Mouse (Mus musculus): Measurements from ENCODE around the gene Frmpd2.
"Not testable (repeated sequence)": the region's sequence is repeated elsewhere in the genome, so short reads cannot be mapped to it uniquely, and the experiment has no call there.

Gene Frmpd2

DNA sequence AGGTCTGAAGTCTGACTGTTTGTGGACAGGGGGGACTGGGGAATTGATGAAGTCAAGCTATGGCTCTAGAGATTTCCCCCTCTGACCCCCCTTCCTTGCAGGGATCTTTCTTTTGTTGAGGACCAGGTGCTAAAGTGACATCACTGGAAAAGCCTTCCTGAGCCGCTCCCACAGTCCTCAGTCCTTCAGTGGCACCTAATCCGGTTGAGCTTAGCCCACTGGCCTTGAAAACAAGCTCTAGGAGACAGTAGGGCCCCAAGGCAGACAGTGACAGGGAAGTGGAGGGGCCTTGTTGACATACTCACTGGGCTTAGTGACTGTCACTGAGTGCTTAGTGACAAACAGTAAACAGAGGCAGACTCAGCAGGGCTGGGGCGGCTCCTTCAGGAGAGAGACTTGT is at the start of gene Frmpd2:
Frmpd2 (plus strand) TSS at position 366 of the 400 bp plus-strand sequence.
- DNase-seq, result no peak

GRCm38 (mm10) chr14:33423003-33423402 is 48.5 kb upstream of the Frmpd2 start:
- no peak for DNase-seq

- DNase-seq, result no peak
These were observed 47.4 kb upstream of the Frmpd2 start for GRCm38 (mm10) chr14:33424124-33424523.

GRCm38 (mm10) chr14:33432485-33432884 is 39.0 kb upstream of the Frmpd2 start:
- DNase-seq, result not testable (repeated sequence)

DNA sequence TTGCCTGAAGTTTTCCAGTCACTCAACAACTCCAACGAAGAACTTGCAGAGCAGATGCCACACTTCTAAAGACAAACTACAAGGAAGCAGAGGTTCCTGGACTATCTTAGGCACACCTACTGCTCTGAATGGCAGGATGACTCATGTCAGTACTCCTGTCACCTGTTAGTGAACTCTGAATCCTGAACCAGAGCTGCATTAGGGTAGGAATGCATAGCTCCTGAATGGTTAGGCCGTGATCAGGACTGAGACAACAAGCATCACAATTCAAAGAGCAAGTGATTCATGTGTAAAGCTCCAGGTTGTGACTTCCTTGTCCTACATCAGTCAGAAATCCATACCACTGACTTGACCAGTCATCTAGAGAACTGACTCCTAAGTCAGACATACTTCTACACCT is 27.7 kb upstream of the Frmpd2 start:
- no peak for DNase-seq

DNA sequence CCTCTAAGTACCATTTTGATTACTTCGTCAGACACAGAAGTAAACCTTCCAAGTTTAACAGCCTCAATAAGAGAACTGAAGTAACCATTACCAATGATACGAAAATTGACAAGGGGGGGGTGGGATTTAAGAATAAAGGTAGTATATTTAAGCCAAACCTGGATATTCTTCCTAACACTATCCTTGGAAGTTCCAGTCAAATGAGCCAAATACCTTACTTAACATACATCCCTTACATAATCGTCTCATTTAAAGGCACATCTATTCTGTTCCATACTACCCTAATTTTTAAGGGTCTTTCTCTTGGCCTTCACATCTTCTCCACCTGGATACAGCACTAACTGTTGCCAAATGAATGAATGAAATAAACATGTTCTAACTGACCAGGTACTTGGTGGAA is 25.5 kb upstream of the Frmpd2 start:
- no peak for DNase-seq

DNA sequence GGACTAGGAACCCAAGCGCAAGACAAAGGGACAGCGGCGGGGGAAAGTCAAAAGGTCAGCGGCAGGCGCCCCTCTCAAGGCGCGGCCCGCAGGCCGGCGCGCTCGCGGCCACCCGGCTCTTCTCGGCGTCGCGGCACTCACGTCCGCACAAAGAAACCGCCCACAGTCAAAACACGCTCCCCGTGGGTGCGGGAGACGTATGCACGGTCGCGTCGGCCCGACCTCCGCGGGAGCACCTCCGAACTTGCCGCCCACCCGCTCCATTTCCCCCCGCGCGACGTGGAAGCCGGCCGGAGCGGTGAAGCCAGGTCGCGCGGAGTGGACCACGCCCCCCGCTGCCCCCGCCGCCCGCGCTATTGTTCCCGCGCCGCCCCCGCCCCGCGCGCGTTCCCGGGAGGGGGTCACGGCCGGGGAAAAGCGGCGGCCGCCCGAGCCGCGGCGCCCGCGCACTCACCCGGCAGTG is 24.9 kb upstream of the Frmpd2 start:
- DNase-seq, result peak; percentile 67

DNA sequence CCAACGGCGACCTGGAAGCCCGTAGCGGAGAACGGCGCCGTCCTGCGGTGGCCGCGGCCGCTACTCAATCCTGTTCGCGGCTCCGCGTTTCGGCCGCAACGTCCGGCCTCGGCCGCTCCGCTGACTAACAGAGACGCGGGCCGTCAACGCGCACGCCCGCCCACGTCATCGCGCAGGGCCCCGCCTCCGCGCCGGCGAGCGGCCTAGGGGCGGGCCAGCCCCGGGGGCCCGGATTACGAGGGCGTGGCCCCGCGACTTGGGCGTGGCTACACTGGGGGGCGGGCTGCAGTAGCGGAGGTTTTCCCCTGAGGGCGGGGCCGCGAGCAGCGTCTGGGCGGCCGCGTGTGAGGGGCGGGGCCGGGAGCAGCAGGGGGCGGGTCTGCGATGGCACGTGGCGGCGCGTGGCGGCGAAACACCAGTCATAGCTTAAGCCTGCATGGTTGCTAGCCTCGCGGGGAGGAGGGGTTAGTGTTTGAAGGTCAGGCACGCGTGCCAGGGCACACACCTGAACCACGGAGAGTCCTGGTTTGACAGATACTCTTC is 24.4 kb upstream of the Frmpd2 start, which contains the start of gene Mapk8:
Mapk8 (minus strand) TSS at position 132 of the 543 bp plus-strand sequence.
- DNase-seq, result peak; percentile 97

DNA sequence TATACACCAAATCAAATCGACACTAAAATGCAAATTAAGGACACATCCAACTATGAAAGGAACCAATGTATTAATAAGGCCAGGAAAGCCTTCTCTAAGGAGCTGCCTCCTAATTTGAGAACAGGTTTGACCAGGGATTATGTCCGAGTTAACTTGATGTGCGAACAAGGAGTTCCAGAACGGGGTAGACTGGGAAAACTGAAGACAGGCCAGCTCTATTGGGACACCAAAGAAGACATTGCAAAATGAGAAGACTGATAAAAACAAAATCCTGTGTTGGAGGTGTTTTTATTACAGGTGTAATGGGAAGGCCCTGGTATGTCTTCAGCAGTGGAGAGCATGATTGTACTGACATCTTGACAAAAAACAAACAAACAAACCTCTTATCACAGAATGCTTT is 23.2 kb upstream of the Frmpd2 start:
- DNase-seq, result no peak

GRCm38 (mm10) chr14:33449296-33449840 is 22.1 kb upstream of the Frmpd2 start:
- DNase-seq, result no peak

DNA sequence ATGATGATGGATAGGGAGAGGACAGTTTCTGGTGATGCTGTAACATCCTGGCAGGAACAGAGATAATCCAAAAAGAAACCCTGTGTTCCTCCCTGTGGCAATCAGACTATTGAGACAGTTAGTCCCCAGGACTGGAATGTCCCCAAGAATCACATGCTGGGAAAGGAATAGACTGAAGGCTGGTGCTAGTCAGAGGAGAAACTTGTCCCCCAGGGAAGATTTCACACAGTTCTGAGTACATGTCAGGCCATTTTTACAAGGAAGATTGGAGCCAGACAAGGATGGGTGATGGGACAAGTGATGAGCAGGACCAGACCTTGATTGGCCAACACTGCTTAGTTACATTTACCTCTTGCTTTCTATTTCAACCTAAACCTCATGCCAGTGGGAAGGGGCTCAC is 21.2 kb upstream of the Frmpd2 start:
- no peak for DNase-seq

- no peak for DNase-seq
These were observed 7.8 kb upstream of the Frmpd2 start for GRCm38 (mm10) chr14:33463658-33464057.

DNA sequence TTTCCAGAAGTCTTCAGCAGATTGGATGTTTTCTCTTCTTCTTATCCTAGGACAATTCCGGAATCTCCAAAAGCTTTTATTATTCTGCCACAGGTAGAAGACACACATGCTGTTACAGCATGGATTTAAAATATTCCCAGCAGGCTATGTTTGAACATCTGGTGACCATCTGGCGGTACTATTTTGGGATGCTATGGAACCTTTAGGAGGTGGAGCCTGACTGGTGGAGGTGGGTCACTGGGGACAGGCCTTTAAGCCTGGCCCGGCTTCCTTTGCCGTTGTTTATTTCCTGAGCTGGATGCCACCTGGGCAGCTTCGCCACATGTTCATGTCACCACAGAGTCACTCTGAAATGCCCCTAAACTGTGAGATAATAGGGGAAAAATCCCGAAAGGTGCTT is 3.7 kb upstream of the Frmpd2 start:
- DNase-seq, result no peak

GRCm38 (mm10) chr14:33474461-33474860 is 3.0 kb downstream of the Frmpd2 start:
- DNase-seq, result peak; percentile 79

DNA sequence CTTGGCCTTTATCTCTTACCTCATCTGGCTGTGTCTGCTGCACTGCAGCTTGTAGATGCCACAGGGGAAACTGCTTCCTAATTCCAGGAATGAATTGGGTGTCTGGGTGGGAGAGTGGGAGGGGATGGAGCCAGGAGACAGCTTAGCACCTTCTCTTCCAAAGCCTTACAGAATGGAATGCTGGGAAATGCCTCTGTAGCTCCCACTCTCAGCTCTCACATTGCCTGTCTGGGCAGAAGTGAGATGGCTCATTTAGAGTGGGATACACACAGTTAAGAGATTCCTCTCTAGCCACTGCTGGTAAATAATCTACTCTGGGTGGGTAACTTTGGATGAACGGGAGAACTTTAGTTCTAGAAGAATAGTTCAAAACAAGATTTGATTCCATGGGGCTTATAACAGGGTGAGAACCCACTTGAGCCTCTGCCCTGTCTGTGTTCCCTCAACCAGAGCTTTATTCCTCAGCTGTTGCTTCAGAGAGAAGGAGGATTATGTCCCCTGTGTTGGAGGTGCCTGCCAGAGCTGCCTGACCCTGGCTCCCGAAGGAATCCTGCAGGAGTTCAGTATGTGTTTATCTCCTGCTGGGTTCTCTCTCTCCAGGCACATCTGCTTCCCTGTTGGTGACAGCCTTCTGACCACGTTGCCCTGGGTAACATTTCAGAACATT is 4.7 kb downstream of the Frmpd2 start:
- DNase-seq, result peak; percentile 44

GRCm38 (mm10) chr14:33481991-33482390 is 10.5 kb downstream of the Frmpd2 start:
- DNase-seq, result no peak

GRCm38 (mm10) chr14:33487805-33488550 is 16.5 kb downstream of the Frmpd2 start:
- no peak for DNase-seq

DNA sequence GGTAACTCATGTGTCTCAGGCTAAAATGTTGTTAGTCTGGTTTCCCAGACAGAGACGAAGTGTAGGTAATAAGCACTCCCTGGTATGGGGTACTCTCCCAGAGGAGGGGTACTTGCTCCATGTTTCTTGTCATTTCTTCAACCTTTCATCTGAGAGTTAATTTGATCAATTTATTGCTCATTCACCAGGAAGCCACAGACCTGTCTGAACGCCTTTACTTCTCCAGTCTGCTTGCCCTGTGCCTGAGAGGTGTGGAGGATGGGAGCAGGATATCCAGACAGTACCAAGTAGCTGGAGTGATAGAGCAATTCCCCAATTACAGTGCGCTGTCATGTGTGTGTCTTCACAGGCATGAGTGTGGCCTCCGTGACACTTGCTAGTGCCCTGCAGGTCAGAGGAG is 23.7 kb downstream of the Frmpd2 start:
- no peak for DNase-seq

DNA sequence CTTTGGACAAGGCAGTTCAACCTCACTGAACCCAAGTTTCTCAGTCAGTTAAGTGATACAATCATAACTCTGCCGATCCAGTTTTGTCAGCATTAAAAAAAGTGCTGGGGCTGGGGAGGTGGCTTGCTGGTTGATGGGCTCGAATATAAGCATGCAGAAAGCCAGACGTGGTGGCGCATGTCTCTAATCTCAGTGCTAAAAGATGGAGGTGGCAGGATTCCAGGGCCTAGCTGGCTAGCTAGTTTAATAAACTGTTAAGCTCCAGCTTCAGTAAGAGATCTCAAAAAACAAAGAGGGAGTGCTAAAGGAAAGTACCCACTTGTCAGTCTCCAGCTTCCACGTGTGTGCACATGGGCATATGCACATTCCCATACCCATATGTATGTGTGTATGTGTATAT is 25.9 kb downstream of the Frmpd2 start:
- DNase-seq, result no peak

DNA sequence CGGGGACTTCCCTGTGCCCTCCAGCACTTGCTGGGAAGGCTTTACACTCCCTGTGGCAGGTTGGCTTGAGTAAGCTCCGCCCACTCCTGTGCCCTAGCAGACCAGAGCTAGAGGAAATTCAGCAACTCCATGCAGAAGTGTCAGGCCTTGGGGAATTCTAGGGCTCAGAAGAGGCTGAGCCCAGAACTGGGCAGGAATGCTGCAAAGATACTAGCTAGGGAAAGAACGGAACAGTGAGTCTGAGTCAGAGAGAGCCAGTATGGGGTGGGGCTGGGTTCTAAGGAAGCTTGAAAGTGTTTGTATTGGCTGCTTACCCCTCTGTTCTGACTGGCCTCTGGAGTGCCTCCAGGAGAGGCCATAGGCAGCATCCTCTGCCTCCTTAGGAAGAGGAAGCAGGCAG is 27.4 kb downstream of the Frmpd2 start:
- DNase-seq, result no peak

GRCm38 (mm10) chr14:33500631-33501030 is 29.1 kb downstream of the Frmpd2 start:
- DNase-seq, result peak; percentile 49

DNA sequence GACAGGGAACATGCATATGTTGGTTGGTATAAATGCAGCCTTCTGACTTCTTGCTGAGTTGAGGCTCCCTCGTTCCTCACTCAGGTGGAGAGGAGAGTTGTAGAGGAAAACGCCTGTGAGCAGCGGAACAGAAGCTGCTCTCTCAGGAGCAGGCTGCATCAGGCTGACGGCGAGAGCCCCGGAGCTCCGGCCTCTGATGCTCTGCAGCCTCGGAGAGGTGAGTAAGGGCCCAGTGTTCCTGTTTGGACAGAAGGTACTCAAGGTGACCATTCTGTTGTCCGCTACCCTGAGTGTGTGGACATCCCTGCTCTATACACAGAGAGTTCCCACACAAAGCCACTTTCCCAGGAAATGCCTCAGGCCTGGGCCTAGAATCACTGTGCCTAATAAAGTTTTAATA is 31.8 kb downstream of the Frmpd2 start:
- DNase-seq, result no peak

- no peak for DNase-seq
These were observed 35.2 kb downstream of the Frmpd2 start for GRCm38 (mm10) chr14:33506696-33507095.

- DNase-seq, result no peak
These were observed 37.2 kb downstream of the Frmpd2 start for GRCm38 (mm10) chr14:33508660-33509059.
